ENCODE assay signal across 8 mouse cellular contexts in genomic region chr5:72710572-72711278, GRCm38 (mm10). TPM values are rescaled to one million over a fixed set of nuclear protein-coding genes. Genes with fewer than 3 reads are reported as not detected.
DNase-seq lines count a peak whose midpoint lies in the region; ATAC-seq and TF ChIP-seq lines count a peak whose summit lies in the region.

No protein-coding gene starts in this region.

- ATAC-seq in lung, postnatal 0 days: peak; percentile 62

- no peaks in the 10 kb centered on the region for H3K27me3 ChIP-seq in CH12.LX (replicated peaks)
- H3K27me3 ChIP-seq in lung, postnatal 0 days (replicated peaks; ENCODE audit: insufficient read depth, low read length): no peaks in the 10 kb centered on the region

- TF ChIP-seq POLR2A in CH12.LX (IDR thresholded peaks at IDR 0.05; ENCODE audit: low read depth, low read length): no peak

- H3K4me3 ChIP-seq in CH12.LX (replicated peaks in 1 of 3; ENCODE audit: low read depth in 2 of 3, low read length in 2 of 3, poor library complexity in 1 of 3): no peak overlapping the region
- no peak overlapping the region for H3K4me3 ChIP-seq in gastrocnemius, adult 2 months
- no peak overlapping the region for H3K4me3 ChIP-seq in lung, postnatal 0 days (ENCODE audit: low read depth, low read length)

- dilution Hi-C loops in CH12.LX (cut with MboI; ENCODE audit: extremely low pct_ligation_motif_present, extremely low pct_unique_long_range_greater_than_20kb, low sequenced_read_pairs): no loop called here

- TF ChIP-seq RAD21 in CH12.LX (IDR thresholded peaks at IDR 0.05; ENCODE audit: low read depth, low read length): peak; percentile 96

- no peak overlapping the region for H3K4me2 ChIP-seq in CH12.LX (ENCODE audit: insufficient read depth, low read depth, poor library complexity, severe bottlenecking)
- no peak overlapping the region for H3K4me2 ChIP-seq in lung, postnatal 0 days (replicated peaks; ENCODE audit: low read depth, low read length)

- no peaks in the 10 kb centered on the region for H3K9me3 ChIP-seq in CH12.LX (replicated peaks; ENCODE audit: low read length)
- no peaks in the 10 kb centered on the region for H3K9me3 ChIP-seq in lung, postnatal 0 days (ENCODE audit: low read length)

- in situ Hi-C loops in CH12.LX (cut with MboI; ENCODE audit: low pct_ligation_motif_present, low pct_unique_long_range_greater_than_20kb, low sequenced_read_pairs): loop anchor here (25.0 kb wide), 1 partner anchor 373 kb away; no protein-coding TSS in a partner anchor

- H3K4me1 ChIP-seq in CH12.LX (ENCODE audit: control insufficient read depth in 1 of 2, insufficient read depth in 2 of 2): no peaks in the 10 kb centered on the region
- H3K4me1 ChIP-seq in lung, postnatal 0 days (ENCODE audit: insufficient read depth, low read depth, low read length): no peaks in the 10 kb centered on the region

- intact Hi-C loops in gastrocnemius, adult 2 months (cut with DNase I): loop anchor here (2.0 to 5.0 kb wide), 2 partner anchors 46 to 358 kb away; no protein-coding TSS in a partner anchor

- no peaks in the 10 kb centered on the region for H3K36me3 ChIP-seq in CH12.LX (replicated peaks in 1 of 2; ENCODE audit: control insufficient read depth in 1 of 2, insufficient read depth in 1 of 2, low read length in 1 of 2)
- H3K36me3 ChIP-seq in lung, postnatal 0 days (ENCODE audit: insufficient read depth, low read length): no peaks in the 10 kb centered on the region

- 19% methylated on average over 4 of the region's 4 CpGs for WGBS in lung, postnatal 0 days

- TF ChIP-seq CTCF in CH12.LX (conservative IDR thresholded peaks at IDR 0.05 in 1 of 2, IDR thresholded peaks at IDR 0.05 in 1 of 2; ENCODE audit: low read depth in 2 of 2, low read length in 2 of 2): peak; percentile 74 to 94
- TF ChIP-seq CTCF in gastrocnemius, adult 2 months (IDR thresholded peaks at IDR 0.05): peak; percentile 91
- peak; percentile 92 for TF ChIP-seq CTCF in lung, postnatal 0 days (IDR thresholded peaks at IDR 0.05)

- peak; percentile 8 for DNase-seq in cerebellum, adult 11 months
- DNase-seq in cerebellum, adult 11-12 months: no peak
- peak; percentile 65 for DNase-seq in CH12.LX (ENCODE audit: extremely low read depth)
- DNase-seq in c-Kit-positive CD71-negative TER-119-negative erythroid progenitor cells, embryonic 14.5 days (ENCODE audit: low read depth): peak; percentile 53
- peak; percentile 55 for DNase-seq in gastrocnemius, adult 2 months
- DNase-seq in kidney, postnatal 4 days: peak; percentile 80 to 81
- DNase-seq in lung, postnatal 0 days (ENCODE audit: low spot score): peak; percentile 75
- DNase-seq in right cerebral cortex, postnatal 10 days (ENCODE audit: low spot score in 2 of 2): peak; percentile 71 to 86

- H3K79me2 ChIP-seq in CH12.LX (replicated peaks; ENCODE audit: control insufficient read depth, extremely low read depth, insufficient read depth, poor library complexity, severe bottlenecking): no peaks in the 10 kb centered on the region

- no peak for TF ChIP-seq EP300 in CH12.LX (IDR thresholded peaks at IDR 0.05; ENCODE audit: low read length)
- peak; percentile 17; the same call in 1 of the 2 replicates for TF ChIP-seq EP300 in lung, postnatal 0 days (IDR thresholded peaks at IDR 0.05)

- no peak overlapping the region for H3K27ac ChIP-seq in CH12.LX (ENCODE audit: insufficient read depth, low read depth)
- no peak overlapping the region for H3K27ac ChIP-seq in gastrocnemius, adult 2 months
- H3K27ac ChIP-seq in lung, postnatal 0 days (ENCODE audit: low read length): no peak overlapping the region

- no peak overlapping the region for H3K9ac ChIP-seq in CH12.LX (ENCODE audit: insufficient read depth, low read depth)
- no peak overlapping the region for H3K9ac ChIP-seq in lung, postnatal 0 days (replicated peaks; ENCODE audit: low read depth)

TF ChIP-seq in CH12.LX, 34 proteins besides CTCF, POLR2A, EP300 and RAD21:
- TF ChIP-seq MAX (IDR thresholded peaks at IDR 0.05; ENCODE audit: low read length) (no peak), IRF4 (IDR thresholded peaks at IDR 0.05; ENCODE audit: low read depth, low read length) (no peak), ZMIZ1 (IDR thresholded peaks at IDR 0.05; ENCODE audit: low read depth, low read length) (no peak), HCFC1 (IDR thresholded peaks at IDR 0.05; ENCODE audit: low read depth, low read length) (no peak), USF2 (conservative IDR thresholded peaks at IDR 0.05; ENCODE audit: low read depth, low read length) (no peak), BHLHE40 (IDR thresholded peaks at IDR 0.05; ENCODE audit: low read depth, low read length) (no peak), MXI1 (IDR thresholded peaks at IDR 0.05; ENCODE audit: low read depth, low read length) (no peak), UBTF (IDR thresholded peaks at IDR 0.05; ENCODE audit: low read depth, low read length) (no peak), RCOR1 (conservative IDR thresholded peaks at IDR 0.05; ENCODE audit: low read depth, low read length) (no peak), TCF12 (IDR thresholded peaks at IDR 0.05; ENCODE audit: low read depth, low read length) (no peak), MEF2A (IDR thresholded peaks at IDR 0.05; ENCODE audit: borderline replicate concordance, low read depth, low read length) (no peak), ZKSCAN1 (IDR thresholded peaks at IDR 0.05; ENCODE audit: borderline replicate concordance, low read depth, low read length) (no peak), ELF1 (IDR thresholded peaks at IDR 0.05; ENCODE audit: low read depth, low read length) (no peak), KAT2A (IDR thresholded peaks at IDR 0.05; ENCODE audit: insufficient replicate concordance, low read length) (no peak), MAZ (IDR thresholded peaks at IDR 0.05; ENCODE audit: low read depth, low read length) (no peak), ETS1 (conservative IDR thresholded peaks at IDR 0.05; ENCODE audit: low read depth, low read length) (no peak), MAFK (IDR thresholded peaks at IDR 0.05; ENCODE audit: insufficient replicate concordance, low read length) (peak; percentile 27; the same call in 1 of the 2 replicates), ZC3H11A (IDR thresholded peaks at IDR 0.05; ENCODE audit: low read depth, low read length) (peak; percentile 59), MYC (IDR thresholded peaks at IDR 0.05; ENCODE audit: low read depth, low read length) (no peak), CHD2 (IDR thresholded peaks at IDR 0.05; ENCODE audit: low read length) (no peak), PAX5 (IDR thresholded peaks at IDR 0.05; ENCODE audit: low read length) (no peak), USF1 (IDR thresholded peaks at IDR 0.05; ENCODE audit: low read depth, low read length) (no peak), GABPA (IDR thresholded peaks at IDR 0.05; ENCODE audit: insufficient replicate concordance, low read depth, low read length) (no peak), SIN3A (IDR thresholded peaks at IDR 0.05; ENCODE audit: low read length) (peak; percentile 43; the same call in 1 of the 2 replicates), E2F4 (IDR thresholded peaks at IDR 0.05; ENCODE audit: insufficient replicate concordance, low read depth, low read length) (0 out of 2 replicates have a peak, but pooled peaks have one; percentile 33), NELFE (IDR thresholded peaks at IDR 0.05; ENCODE audit: low read depth, low read length) (0 out of 2 replicates have a peak, but pooled peaks have one; percentile 30), NRF1 (IDR thresholded peaks at IDR 0.05; ENCODE audit: low read depth, low read length) (no peak), POLR2AphosphoS2 (IDR thresholded peaks at IDR 0.05; ENCODE audit: low read depth, low read length) (no peak), SMC3 (IDR thresholded peaks at IDR 0.05; ENCODE audit: low read depth, low read length) (peak; percentile 84), ZNF384 (IDR thresholded peaks at IDR 0.05; ENCODE audit: low read depth, low read length) (peak; percentile 15; the same call in 1 of the 2 replicates), JUN (IDR thresholded peaks at IDR 0.05; ENCODE audit: insufficient read depth, low read depth, low read length) (no peak), CHD1 (IDR thresholded peaks at IDR 0.05; ENCODE audit: low read depth, low read length) (no peak), JUND (conservative IDR thresholded peaks at IDR 0.05; ENCODE audit: low read depth, low read length) (peak; percentile 28; the same call in 1 of the 2 replicates), TBP (conservative IDR thresholded peaks at IDR 0.05; ENCODE audit: low read depth, low read length) (no peak)

RNA-seq across cellular contexts. Expression of gene Txk, which starts 41.9 kb away (rescaled TPM):
- not detected in 2 replicates for total RNA-seq in CH12.LX (2012; rRNA removed)
- total RNA-seq in CH12.LX (2014; rRNA removed): 0.08 TPM in 1 of 2 replicates, not detected in the other
- 0.11 TPM in 2 replicates for polyA plus RNA-seq in CH12.LX (2012; ENCODE audit: insufficient read length, low read depth)
- total RNA-seq in gastrocnemius, adult 2 months (2021): under 1 TPM in 1 of 2 experiments, not detected in 1; 0.06 TPM
- 0.19 and 0.32 TPM in 2 replicates for polyA plus RNA-seq in lung, postnatal 0 days (2015; fragmentation: Nextera tagmentation; extraction: Ambion mirVana)
